Mouse (Mus musculus) heart, postnatal 0 days (tissue): ENCODE measurements at regions not wholly inside any gene's neighbourhood (a gene's known extent, or its start where the extent isn't known, plus 50 kb on each side); places are given as distances from the start of the nearest gene placed in this dataset.

Experiments used
- ATAC-seq: fragments of 200-750 bp; cut with Nextera tagmentation; 2 replicates; pipeline ENCODE4 v1.8.0; 2017; ENCODE audit warnings: low read depth, moderate number of reproducible peaks, moderate library complexity; ENCODE audit not compliant: insufficient read depth
- DNase-seq: peaks from one replicate; pipeline ENCODE4 v3.0.0-alpha.2; 2016; ENCODE audit warnings: low spot score
- H3K27ac ChIP-seq: fragments of 300-500 bp; sonication (generic); 2 replicates; pipeline ENCODE4 v1.5.1; 2014; ENCODE audit warnings: low read depth, mild to moderate bottlenecking
- H3K27me3 ChIP-seq: fragments of 300-500 bp; sonication (generic); 2 replicates; pipeline ENCODE4 v1.6.1; 2014; ENCODE audit warnings: low read length, mixed read lengths; ENCODE audit not compliant: control insufficient read depth, insufficient read depth
- H3K36me3 ChIP-seq: fragments of 300-500 bp; sonication (generic); replicated peaks from 2 replicates; pipeline ENCODE4 v1.6.1; 2014; ENCODE audit warnings: low read length, mixed read lengths; ENCODE audit not compliant: control insufficient read depth, insufficient read depth
- H3K4me1 ChIP-seq: fragments of 300-500 bp; sonication (generic); 2 replicates; pipeline ENCODE4 v1.6.1; 2014; ENCODE audit warnings: antibody characterized with exemption; ENCODE audit not compliant: control insufficient read depth, insufficient read depth
- H3K4me2 ChIP-seq: fragments of 300-500 bp; sonication (generic); 2 replicates; pipeline ENCODE4 v1.6.1; 2014; ENCODE audit warnings: low read depth, mild to moderate bottlenecking, low read length, moderate library complexity
- H3K4me3 ChIP-seq: fragments of 300-500 bp; sonication (generic); 2 replicates; pipeline ENCODE4 v1.5.1; 2014; ENCODE audit warnings: low read depth, low read length
- H3K9ac ChIP-seq: fragments of 300-500 bp; sonication (generic); replicated peaks from 2 replicates; pipeline ENCODE4 v1.6.1; 2014; ENCODE audit warnings: low read depth, low read length, mixed read lengths
- H3K9me3 ChIP-seq: fragments of 300-500 bp; sonication (generic); replicated peaks from 2 replicates; pipeline ENCODE4 v1.6.1; 2016; ENCODE audit warnings: low read length; ENCODE audit not compliant: control insufficient read depth
- CTCF ChIP-seq: IDR thresholded peaks from 2 replicates; pipeline ENCODE4 v1.5.1; 2016; ENCODE audit warnings: antibody characterized with exemption, control low read depth, low read depth
- EP300 ChIP-seq: IDR thresholded peaks from 2 replicates; pipeline ENCODE4 v1.6.1; 2016; ENCODE audit warnings: antibody characterized with exemption, low read depth
- WGBS: fragments of 180-500 bp; shearing (Covaris S2); extraction: QIAGEN DNeasy Blood & Tissue Kit; methylation state at CpG from one replicate; pipeline ENCODE4 v1.1.7; 2014; 5-methylcytosine and 5-hydroxymethylcytosine counted together

DNA sequence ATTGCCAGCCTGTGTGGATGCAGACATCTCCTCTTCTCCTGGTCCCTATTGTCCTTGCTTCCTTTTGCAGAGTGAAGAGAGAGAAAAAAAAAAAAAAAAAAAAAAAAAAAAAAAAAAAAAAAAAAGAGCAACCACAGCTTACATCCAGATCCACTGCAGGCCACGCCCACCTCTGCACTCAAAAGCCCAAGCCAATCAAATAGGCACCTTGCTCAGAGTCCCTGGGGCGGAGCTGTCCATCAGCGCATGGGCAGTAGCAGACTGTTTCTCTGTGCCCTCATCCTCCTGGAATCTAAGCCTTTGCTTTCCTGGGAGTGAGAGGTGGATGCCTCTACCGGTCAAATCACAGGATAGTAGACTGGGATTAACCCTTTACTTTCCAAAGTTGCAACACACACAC lies 342.2 kb downstream of the Gm9195 start:
- Histone ChIP-seq H3K4me3 (no peak overlapping the region), H3K9ac (no peak overlapping the region), H3K4me1 (no peaks in the 10 kb centered on the region), H3K36me3 (no peaks in the 10 kb centered on the region), H3K27ac (no peak overlapping the region), H3K27me3 (no peaks in the 10 kb centered on the region), H3K4me2 (no peak overlapping the region), H3K9me3 (no peaks in the 10 kb centered on the region)
- TF ChIP-seq EP300 = no peak
- TF ChIP-seq CTCF = no peak
- DNase-seq = no peak
- no peak; the same call in 1 of the 2 replicates for ATAC-seq
- WGBS = 19% methylated on average over 4 of the region's 4 CpGs

DNA sequence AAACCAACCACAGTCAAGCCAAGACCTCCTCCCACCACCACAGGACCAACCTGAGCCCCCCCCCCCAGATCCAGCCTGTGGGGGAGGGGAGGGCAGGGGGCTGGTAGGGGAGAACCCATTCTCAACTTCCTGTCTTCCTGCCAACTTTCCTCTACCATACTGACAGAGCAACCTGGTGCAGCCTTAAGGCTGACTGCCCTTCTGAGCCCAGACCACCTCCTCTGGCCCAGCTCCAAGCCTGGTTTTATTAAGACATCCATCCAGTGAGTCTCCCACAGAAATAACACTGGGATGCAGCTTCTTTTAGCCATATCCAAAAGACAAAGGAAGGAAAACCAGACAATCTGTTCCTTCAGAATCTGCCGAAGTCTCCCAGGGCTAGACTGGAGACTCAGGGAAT lies 342.8 kb downstream of the Gm9195 start:
- WGBS = 42% methylated on average over 1 of the region's 1 CpGs
- no peaks in the 10 kb centered on the region for H3K4me1 ChIP-seq
- H3K27me3 ChIP-seq = no peaks in the 10 kb centered on the region
- H3K27ac ChIP-seq = no peak overlapping the region
- ATAC-seq (no peak), DNase-seq (no peak)
- H3K9ac ChIP-seq = no peak overlapping the region
- H3K4me2 ChIP-seq = no peak overlapping the region
- H3K9me3 ChIP-seq = no peaks in the 10 kb centered on the region
- H3K4me3 ChIP-seq = no peak overlapping the region
- no peaks in the 10 kb centered on the region for H3K36me3 ChIP-seq
- no peak for TF ChIP-seq EP300

- Histone ChIP-seq H3K9me3 (no peaks in the 10 kb centered on the region), H3K27ac (no peak overlapping the region), H3K4me2 (no peak overlapping the region), H3K27me3 (0 out of 2 replicates have a peak, but pooled peaks cover 3% of the 10 kb centered on the region), H3K4me1 (no peaks in the 10 kb centered on the region; the same call in 1 of the 2 replicates), H3K9ac (no peak overlapping the region), H3K36me3 (no peaks in the 10 kb centered on the region), H3K4me3 (no peak overlapping the region)
- DNase-seq = no peak
- TF ChIP-seq CTCF (no peak), EP300 (no peak)
- 62% methylated on average over 2 of the region's 2 CpGs for WGBS
- ATAC-seq = no peak
Measured at GRCm38 (mm10) chr14:72146381-72146780, 345.3 kb downstream of the Gm9195 start.

- H3K9me3 ChIP-seq = no peaks in the 10 kb centered on the region
- no peaks in the 10 kb centered on the region; the same call in 1 of the 2 replicates for H3K4me1 ChIP-seq
- DNase-seq (peak; percentile 7), ATAC-seq (no peak)
- WGBS = 10% methylated on average over 6 of the region's 6 CpGs
- no peak overlapping the region for H3K4me2 ChIP-seq
- TF ChIP-seq EP300 = no peak
- no peak for TF ChIP-seq CTCF
- no peak overlapping the region for H3K4me3 ChIP-seq
- H3K27ac ChIP-seq = no peak overlapping the region
- no peaks in the 10 kb centered on the region for H3K36me3 ChIP-seq
- 0 out of 2 replicates have a peak, but pooled peaks cover 3% of the 10 kb centered on the region for H3K27me3 ChIP-seq
- H3K9ac ChIP-seq = no peak overlapping the region
Measured at GRCm38 (mm10) chr14:72142883-72143487, 348.7 kb downstream of the Gm9195 start.

DNA sequence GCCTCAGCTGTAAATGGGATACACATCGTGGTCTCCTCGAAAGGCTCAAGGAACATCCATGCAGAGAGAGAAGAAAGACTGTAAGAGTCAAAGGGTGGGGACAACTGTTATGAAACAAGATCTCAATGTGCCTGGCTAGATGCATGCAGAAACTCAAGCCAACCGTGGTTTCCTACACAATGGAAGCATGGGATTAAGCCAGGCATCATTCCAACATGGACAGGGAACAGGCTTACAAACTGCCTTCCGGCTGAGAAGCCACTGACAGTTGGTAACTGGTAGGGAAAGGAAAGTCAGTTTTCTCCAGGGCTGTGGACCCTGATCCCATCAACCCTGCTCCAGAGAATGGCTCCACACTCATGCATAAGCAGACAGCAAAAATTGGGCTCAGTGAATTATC lies 350.5 kb downstream of the Gm9195 start:
- 73% methylated on average over 4 of the region's 4 CpGs for WGBS
- ATAC-seq (no peak), DNase-seq (no peak)
- H3K9ac ChIP-seq = no peak overlapping the region
- H3K4me2 ChIP-seq = no peak overlapping the region
- H3K4me1 ChIP-seq = no peaks in the 10 kb centered on the region; the same call in 1 of the 2 replicates
- no peak overlapping the region for H3K4me3 ChIP-seq
- no peaks in the 10 kb centered on the region for H3K9me3 ChIP-seq
- TF ChIP-seq EP300 = no peak
- no peak for TF ChIP-seq CTCF
- H3K36me3 ChIP-seq = no peaks in the 10 kb centered on the region
- 0 out of 2 replicates have a peak, but pooled peaks cover 3% of the 10 kb centered on the region for H3K27me3 ChIP-seq
- no peak overlapping the region for H3K27ac ChIP-seq

DNA sequence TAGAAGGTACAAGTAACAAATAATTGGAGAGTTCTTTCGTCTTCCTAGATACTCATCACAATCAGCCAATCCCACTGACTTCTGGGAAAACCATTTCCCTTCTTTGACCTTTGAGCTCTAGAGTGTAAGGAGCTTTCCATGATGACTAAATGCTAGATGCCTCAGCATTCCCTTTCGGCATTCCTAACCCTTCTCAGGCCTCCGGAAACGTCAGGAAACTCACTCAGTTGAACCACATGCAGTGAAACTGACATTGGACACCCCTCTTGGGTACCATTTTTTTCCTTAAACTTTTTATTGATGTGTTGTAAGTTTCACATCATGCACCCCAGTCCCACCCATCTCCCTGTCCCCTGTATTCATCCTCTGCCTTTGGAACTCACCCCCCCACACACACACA lies 361.5 kb downstream of the Gm9195 start:
- Histone ChIP-seq H3K27ac (no peak overlapping the region), H3K9me3 (no peaks in the 10 kb centered on the region), H3K9ac (no peak overlapping the region), H3K4me3 (no peak overlapping the region), H3K4me2 (no peak overlapping the region), H3K27me3 (no peaks in the 10 kb centered on the region), H3K4me1 (no peaks in the 10 kb centered on the region), H3K36me3 (no peaks in the 10 kb centered on the region)
- no peak for DNase-seq
- no peak for TF ChIP-seq CTCF
- TF ChIP-seq EP300 = no peak
- WGBS = 59% methylated on average over 4 of the region's 4 CpGs
- no peak for ATAC-seq
